Mouse (Mus musculus) cerebellum, adult 8-10 months (tissue): ENCODE measurements around the gene Ltbp3.

Experiments
- DNase-seq: peaks from one replicate; pipeline ENCODE4 v3.0.0; 2022

Ltbp3 gene

DNA sequence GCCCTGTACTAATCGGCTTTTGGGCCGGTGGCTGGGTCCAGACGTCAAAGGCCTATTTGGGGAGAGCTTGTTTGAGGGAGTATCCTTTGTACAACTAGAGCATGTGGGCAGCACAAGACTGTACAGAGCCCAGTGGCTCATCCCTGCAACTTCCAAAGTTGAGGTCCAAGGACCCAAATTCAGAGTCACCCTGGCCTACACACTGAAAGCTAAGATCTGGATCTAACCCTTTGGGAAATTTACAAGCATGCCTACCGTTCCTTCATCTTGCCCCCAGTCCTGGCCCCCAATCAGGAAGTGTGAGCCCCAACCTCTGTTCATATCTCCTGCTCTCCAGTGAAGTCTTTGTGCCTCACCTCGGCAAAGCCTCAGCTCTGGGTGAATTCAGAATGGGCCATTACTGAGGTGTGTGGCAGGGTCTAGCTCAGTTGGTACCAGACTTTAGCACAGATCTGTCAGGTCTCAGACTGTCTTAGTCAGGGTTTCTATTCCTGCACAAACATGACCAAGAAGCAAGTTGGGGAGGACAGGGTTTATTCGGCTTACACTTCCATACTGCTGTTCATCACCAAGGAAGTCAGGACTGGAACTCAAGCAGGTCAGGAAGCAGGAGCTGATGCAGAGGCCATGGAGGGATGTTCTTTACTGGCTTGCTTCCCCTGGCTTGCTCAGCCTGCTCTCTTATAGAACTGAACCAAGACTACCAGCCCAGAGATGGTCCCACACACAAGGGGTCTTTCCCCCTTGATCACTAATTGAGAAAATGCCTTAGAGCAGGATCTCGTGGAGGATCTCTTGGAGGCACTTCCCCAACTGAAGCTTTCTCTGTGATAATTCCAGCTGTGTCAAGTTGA is 53.4 kb downstream of the Ltbp3 start:
- DNase-seq = peak; percentile 34

DNA sequence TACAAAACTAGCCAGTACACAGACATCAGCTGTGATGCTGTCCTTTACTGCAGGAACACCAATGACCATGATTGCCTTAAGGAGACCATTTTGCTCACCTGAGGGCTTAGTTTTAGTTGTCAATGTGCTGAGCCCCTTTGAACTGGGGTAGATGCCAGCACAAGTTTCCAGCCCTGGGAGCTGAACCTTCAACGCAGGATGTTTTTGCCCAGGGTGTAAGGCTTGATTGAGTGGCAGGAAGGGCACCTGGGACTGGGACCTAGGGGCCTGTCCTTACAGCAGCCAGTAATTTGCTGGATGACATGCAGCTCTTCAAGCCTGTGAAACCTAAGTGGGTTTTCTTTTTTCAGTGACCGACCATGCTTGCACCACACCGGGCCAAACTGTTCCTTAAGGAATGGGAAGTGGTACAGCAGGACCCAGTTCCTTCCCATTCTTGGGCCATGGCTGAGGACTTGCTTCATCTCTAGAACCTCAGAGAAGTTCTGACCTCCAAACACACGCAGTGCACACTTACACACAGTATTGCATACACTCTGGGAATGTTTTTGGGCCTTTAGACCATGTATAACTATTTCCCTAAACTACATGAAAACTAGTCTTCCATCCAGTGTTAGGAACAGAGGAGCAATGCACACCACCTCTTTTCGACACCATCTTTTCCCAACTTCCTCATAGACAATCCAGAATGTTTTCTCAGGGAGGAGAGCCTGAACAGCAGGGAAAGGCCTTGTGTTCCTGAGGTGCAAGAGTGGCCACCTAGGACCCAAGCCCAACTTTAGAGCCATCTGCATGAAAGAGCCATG is 54.3 kb downstream of the Ltbp3 start:
- peak; percentile 22 for DNase-seq

DNA sequence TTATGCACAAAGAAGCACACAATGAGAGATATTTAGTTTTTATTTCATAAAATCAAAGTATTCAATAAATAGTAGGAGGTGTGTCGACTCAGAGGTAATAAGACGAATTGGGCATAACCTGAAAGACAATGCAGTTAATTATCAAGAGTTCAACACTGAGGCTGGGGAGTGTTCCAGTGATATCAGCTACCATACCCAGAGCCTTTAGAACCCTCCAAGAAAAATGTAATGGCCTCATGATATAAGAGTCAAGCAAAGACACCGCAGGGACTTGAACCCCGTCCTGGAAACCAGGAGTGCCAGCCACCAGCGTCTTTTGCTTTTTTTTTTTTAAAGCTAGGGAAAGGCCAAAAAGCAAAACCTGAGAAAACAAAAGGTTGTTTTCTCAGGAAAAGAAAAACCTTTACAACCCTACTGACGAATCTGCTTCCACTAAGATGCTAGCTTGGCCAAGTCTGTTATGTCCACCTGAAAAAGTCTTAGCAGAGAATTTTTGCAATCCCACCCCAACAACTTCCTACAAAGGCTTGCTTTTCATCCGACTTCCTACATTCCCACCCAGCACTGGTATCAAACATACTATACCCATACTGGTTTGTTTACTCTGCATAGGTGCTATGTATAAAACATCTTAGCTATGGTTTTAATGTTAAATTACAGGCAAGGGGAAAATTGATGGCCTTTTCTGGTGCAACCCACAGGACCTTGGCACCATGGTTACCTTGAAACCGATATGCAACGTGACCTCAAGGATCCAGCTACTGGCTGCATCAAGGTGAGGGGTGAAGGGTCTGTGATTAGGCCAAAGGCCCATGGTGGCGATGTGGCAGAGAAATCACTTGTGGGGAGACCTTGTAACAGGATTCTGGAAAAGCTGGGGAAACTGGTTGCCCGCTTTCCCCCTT is 55.2 kb downstream of the Ltbp3 start:
- peak; percentile 15 for DNase-seq

DNA sequence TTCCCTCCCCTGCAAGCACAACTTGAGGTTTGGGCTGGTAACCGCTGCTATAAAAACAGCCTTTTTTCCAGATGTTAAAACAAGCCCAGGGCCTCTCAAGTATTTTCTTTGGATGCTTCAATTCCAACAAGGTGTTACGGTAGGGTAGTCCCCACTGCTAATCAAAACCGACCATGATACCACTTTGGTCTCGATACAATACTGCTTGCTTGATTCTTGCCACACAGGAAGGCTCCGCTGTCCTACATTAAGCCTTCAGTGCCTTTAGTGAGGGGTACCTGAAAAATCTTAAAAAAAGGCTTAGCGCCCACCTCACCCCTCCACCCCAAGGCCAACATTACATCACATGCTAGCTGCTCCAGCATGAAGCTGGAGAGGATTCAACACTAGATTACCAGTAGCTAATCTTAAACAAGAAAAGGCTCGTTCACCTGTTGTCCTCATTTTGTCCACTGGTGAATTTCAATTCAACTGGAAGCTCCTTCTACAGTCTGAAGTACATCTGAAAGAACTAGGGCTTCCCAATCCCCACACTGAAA is 55.9 kb downstream of the Ltbp3 start:
- peak; percentile 21 for DNase-seq

DNA sequence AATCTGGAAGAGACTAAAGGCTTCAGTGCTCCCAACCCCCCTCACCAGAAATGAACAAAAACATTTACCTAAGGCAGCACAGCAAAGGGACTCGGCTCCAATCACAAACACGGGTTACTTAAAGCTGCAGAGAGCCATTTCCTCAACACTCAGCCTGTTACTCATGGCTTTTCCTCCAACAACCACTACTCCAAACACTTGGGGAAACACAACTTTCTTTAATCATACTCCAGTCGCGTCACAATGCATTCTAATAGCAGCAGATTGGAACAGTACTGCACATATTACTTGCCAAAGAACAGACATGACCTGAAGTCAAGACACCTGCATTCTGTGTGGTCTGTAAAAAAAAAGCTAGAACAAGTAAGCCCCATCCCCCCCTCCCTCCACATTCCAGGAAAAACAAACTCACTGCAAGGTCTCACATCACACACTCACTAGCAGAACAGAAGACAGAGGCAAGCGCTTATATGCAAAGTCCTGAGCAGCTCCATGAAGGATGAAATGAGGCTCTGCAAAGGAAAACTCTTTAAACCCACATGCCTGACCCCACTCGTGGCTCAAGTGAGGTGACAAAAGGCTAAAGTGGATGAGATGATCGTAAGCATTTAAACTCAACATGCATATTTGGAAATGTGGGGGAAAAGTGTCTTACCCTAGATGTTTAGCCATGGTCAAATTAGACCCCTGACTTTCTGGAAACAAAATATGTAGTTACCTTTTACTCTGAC is 56.8 kb downstream of the Ltbp3 start:
- DNase-seq = peak; percentile 15

DNA sequence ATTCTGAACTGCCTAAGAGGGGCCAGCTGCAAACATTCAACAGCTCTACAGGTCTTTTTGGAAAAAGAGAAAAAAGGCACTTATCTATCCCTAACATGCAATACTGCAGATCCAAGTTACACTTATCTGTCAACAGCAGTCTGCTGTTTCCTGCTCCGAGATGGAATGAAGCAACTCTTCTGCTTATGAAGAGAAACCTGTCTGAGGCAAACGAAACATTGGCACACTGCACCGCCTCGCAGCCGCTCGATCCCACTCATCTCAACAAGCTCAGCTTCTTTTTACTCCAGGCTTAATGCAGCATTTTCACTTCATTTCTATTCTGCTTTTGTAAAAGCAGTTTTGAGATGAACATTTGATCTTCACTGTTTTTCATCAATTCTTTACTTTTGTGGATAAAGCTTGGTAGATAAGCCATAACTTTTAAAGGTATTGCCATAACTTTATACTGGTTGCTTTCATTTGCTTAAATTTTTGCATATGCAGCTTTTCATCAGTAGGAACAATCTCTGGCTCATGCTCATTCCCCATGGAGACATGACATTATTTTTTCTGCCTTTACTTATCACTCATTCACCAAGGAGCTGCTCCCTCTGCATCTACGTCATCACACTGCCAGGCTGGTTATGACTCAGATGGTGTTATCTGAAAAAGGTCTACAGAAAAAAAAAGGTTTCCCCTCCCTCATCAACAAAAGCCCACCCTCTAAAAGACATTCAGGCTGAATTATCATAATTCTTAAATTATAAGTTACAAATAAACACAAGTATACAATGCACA is 58.2 kb downstream of the Ltbp3 start:
- DNase-seq = peak; percentile 18

DNA sequence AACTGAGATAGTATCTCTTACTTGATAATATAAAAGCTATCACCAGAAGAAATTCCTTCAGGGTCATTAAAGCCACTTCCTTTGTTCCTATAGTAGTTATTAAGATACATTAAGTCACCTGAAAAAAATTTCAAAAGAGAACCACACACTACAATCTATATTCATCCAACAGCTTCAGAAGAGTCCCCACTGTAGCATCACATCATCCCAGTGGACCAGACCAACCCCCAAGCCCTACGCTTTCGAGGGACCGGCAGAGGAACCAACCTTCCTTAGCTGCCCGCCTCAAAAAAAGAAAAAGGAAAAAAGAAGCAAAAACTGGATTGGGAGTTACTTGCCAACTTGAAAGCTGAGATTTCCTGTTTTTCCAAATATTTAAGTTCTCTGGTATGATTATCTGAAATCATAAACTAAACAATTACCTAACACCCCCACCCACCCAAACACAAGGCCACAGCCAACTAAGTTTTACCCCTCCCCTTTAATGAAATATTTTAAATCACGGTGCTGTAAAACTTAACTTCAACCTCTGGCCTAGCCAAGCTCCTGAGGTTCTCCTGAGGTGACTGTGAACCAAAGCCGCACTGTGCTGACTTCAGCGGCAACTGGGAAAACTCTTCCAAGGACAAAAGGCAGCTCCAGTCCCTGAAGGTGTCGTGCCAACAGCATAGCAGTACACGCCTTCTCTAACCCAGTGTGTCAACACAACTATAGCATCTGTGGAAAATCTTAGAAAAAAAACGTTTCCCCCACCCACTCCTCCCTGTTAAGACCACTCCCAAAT is 59.1 kb downstream of the Ltbp3 start:
- DNase-seq = peak; percentile 30

DNA sequence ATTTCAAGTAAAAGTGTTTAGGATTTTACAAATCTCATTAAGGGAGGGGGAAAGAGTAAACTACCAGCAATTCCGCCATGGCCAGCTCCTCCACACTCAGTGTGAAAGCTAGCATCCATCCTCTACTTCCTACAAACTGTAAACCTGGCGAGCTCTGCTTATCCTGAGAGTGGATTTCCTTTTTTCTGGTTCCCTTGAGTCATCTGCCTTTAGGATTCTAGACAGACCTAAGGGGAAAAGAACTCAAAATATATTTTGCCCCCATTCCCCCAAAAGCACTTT is 59.6 kb downstream of the Ltbp3 start:
- DNase-seq = no peak

DNA sequence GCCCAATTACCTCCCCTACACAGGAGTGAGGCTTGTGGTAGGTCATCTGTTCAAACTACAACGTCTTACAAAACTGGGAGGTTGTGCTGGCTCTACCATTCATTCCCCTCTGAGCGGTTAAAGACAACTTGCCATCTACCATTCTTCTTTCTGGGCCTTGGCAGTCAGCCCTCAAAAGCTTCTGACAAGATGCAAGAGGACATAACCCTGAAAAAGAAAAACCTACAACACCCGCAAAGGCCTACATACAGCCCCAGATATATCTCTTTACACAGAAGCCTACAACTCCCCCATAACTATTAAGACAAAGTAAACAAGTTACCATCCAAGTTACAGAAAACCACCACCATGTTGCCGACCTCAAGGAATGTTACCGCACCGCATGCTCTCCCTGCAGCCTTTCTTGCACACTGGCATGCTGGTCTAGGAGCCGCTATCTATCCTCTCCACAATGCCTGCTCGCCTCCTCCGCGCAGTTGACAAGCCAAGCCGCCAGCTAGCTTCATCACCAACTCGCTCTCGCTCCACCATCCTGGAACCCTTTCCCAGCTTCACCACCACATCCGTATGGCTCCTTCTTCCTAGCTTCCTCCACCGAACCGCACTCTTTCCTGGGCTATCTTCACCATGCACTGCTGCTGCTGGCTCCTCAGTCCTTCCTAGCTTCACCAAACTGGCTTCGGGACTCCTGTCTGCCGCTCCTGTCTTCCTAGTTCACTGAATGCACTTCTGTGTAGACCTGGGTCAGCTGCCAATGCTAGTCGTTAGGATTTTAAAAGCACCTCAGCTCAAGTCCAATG is 60.1 kb downstream of the Ltbp3 start:
- DNase-seq = peak; percentile 46

DNA sequence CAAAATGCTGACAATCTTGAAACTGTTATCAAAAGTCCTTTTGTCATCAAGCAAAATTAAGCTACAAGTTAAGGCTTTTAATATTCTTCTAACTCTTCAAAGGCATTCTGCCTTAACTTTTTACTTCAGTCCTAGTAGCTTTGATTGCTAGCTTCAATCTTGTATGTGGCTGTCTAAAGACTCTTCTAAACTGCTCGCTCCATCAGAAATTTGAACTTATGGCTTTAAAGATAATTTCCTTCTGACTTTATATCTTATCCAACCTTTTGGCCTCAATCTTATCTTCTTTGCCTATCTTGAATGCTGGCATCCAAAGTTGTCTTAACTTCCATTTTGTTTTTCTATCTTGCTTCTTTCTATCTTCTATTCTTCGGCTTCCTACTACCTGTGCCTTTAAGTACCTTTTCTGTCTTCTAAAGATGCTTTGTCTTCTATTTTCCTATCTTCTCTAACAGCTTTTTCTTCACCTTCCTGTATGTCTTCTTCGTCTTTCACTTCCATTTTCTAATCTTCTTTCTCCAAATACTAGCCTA is 60.8 kb downstream of the Ltbp3 start:
- DNase-seq = no peak

DNA sequence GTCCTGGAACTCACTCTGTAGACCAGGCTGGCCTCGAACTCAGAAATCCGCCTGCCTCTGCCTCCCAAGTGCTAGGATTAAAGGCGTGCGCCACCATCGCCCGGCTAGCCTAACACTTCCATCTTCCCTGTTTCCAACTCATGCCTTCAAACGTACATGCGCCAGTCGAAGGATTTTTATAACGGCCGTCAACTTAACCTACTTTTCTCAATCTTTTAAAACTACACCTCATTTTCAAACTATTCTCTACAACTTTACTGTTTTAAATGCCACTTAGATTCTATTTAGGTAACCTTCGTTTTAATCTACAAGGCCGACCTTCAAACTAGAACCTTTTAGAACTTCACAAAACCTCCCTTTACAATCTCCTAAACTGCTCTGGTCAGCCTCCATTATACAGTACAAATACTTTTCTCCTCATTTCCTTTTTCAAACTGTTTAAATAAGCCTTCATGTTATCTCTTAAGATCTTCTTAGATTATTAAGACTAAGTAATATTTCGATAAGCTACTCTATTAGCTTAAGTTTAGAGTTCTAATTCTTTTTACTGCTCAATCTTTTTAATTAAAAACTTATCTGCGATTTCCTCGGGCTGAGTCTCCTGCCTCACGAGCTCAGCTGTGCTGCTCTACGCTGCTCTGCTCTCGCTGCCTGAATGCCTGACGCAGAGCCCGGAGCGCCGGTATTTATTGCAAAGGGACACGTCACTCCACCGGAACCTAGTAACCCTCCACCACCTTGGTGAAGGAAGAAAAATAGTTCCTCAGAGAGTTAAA is 61.5 kb downstream of the Ltbp3 start:
- DNase-seq = peak; percentile 97

DNA sequence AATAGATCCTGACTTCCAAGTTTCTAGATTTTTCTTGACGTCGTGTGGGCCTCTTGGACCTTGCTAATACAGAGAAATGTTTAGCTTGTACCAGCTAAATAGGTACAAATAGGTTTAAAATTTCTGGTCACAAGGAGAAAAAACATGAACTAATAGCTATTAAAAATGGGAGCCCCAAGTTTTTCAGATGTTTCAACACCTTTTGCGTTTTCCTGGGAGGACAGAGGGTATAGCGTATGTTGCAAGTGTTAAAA is 62.0 kb downstream of the Ltbp3 start:
- no peak for DNase-seq

DNA sequence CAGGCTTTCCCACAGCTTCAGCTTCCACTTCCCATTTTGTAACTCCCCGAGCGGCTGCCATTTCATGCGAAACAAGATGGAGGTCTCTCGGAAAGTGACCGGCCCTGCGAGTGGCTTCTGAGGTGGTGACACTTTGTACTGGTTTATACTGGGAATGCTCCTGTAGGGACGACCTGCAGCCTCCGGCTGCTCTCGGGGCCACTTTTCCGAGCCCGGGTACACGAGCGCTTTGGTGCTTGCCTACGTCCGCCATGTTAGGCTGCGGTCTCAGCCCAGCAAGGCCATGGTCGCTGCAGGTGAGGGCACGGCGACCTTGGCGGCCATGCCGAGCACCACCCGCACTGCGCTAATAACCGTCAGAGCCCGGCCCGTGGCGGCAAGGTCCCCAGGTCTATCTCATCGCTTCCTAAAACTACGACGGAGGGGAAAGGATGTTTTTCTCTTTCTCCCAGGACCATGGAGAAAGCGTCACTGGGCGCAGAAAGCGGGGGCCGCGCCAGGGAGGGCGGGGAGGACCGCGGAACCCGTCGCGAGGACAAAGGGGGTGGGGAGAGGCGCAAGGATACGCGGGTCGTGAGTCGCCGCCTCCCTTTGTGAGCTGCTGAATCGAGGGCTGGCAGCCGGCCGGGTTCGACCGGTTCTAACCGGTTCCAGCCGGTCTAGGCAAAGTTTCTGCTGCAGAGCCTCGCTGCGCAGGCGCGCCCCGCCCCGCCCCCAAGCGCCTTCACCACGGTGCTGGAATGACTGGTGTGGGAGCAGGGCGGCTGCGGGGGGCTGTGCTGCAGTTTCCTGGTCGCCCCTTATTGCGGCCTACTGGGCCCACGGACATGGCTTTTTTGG is 62.6 kb downstream of the Ltbp3 start:
- DNase-seq = peak; percentile 100

DNA sequence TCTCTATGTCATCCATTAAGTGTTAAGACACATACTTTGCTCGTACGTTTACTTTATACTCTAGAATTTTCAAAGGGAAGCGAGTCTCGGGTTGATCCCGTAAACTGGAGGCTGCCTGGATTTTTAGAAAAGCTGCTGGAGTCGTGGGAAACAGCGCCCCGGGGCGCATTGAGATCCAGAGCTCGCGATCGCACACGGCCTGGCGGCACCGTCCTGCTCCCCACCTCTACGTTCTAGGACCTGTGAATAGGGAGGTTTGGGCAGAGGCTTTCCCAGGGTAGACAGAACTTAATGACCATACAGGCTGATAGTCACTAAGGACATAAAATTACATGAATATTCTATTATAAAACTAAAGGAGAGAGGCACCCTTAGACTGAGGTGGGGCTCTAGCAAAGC is 63.2 kb downstream of the Ltbp3 start:
- DNase-seq = no peak

DNA sequence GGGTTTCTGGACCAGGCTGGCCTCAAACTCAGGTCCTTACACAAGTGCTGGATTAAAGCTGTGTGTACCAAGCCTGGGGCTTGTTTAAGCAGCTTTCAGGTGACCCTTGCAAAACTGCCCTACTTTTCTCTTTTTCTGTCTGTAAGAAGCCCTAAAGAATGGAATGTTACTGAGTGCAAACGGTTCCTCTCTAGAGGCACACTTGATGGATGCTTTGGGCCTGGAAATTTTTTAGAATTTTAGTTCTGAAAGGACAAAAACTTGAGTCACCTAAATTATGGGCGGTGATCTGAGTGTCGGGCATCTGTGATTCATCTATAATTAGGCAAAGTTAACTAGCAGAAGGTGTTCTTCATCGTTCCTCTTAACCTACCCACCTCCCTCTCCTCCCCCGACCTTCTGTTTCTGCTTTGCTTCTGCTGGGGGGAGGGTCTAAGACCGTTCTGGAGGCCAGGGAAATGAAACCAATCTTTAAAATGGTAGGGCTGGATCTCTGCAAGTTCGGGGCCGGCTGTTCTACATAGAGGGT is 63.7 kb downstream of the Ltbp3 start:
- no peak for DNase-seq

DNA sequence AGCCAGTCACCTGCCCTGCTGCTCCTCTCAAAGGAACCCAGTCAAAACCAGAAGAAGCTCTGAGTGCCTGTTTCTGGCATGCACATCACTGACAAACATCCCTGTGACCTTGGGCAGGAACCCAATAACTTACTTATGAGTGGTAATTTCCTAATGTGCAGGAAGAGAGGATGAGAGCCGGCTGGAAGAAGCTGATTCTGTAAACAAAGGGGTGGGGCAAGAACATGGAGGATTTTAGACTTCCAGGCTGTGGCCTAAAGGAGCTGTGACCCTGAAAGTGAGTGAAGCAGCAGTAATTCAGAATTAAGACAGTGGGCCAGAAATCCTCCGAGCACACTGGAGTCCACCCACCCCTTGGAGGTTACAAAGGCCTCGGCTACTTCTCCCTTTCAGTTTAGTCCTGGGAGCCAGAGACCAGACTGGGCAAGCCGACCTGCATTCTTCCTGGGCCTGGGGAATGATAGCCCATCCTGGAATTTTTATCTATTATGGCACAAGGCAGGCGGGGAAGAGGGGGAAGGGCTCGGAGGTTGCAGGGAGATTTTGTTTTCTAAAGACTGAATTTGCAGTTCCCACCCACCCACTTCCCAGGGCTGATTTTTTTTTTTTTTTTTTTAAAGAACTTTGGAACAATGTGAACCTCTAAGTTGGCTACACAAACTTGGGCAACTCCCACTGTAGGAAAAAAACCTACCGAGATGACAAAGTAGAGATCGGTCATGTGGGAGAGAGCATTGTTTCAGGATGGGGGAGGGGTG is 65.5 kb downstream of the Ltbp3 start:
- no peak for DNase-seq

DNA sequence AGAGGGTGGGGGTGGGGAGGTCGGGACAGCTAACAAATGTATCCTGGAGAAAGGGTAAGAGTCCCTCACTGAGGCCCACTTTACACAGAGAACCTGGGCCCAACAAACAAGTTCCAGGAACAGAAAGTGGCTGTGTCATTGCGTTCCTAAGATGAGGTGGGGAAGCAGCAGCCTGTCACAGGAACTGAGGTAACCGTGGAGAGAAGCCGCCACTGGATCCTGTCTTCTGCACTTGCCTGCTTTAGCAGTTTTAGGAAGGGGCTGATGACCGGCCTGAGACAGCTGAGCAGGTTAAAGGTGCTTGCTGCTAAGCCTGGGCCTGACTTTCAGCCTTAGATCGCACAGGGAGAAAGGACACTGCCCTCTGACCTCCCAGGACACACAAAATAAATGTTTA is 66.1 kb downstream of the Ltbp3 start:
- DNase-seq = no peak
